Mouse (Mus musculus) stomach, postnatal 0 days (tissue): Measurements from ENCODE around the gene Pdgfa. TPM values are rescaled to one million over a fixed set of nuclear protein-coding genes. Genes with fewer than 3 reads are reported as not detected.

Experiments used
- ATAC-seq: fragments of 200-750 bp; cut with Nextera tagmentation; 2 replicates; pipeline ENCODE4 v1.8.0; 2017; ENCODE audit not compliant: low FRiP score, low TSS enrichment
- DNase-seq: peaks from one replicate; pipeline ENCODE4 v3.0.0-alpha.2; 2016; ENCODE audit warnings: low spot score
- H3K27ac ChIP-seq: fragments of 300-500 bp; sonication (generic); replicated peaks from 2 replicates; pipeline ENCODE4 v1.5.1; 2014; ENCODE audit warnings: mild to moderate bottlenecking, control low read depth
- H3K27me3 ChIP-seq: fragments of 300-500 bp; sonication (generic); 2 replicates; pipeline ENCODE4 v1.6.1; 2014; ENCODE audit warnings: low read length; ENCODE audit not compliant: control insufficient read depth, insufficient read depth
- H3K36me3 ChIP-seq: fragments of 300-500 bp; sonication (generic); 2 replicates; pipeline ENCODE4 v1.6.1; 2014; ENCODE audit warnings: low read length, mixed read lengths; ENCODE audit not compliant: control insufficient read depth, insufficient read depth
- H3K4me1 ChIP-seq: fragments of 300-500 bp; sonication (generic); replicated peaks from 2 replicates; pipeline ENCODE4 v1.6.1; 2014; ENCODE audit warnings: antibody characterized with exemption; ENCODE audit not compliant: control insufficient read depth, insufficient read depth
- H3K4me2 ChIP-seq: fragments of 300-500 bp; sonication (generic); replicated peaks from 2 replicates; pipeline ENCODE4 v1.6.1; 2014; ENCODE audit warnings: low read depth, mild to moderate bottlenecking, control low read depth, moderate library complexity
- H3K4me3 ChIP-seq: fragments of 300-500 bp; sonication (generic); 2 replicates; pipeline ENCODE4 v1.5.1; 2014; ENCODE audit warnings: low read depth, low read length, control low read depth
- H3K9ac ChIP-seq: fragments of 300-500 bp; sonication (generic); 2 replicates; pipeline ENCODE4 v1.6.1; 2014; ENCODE audit warnings: mild to moderate bottlenecking, low read length, control low read depth, mixed read lengths
- H3K9me3 ChIP-seq: fragments of 300-500 bp; sonication (generic); 2 replicates; pipeline ENCODE4 v1.6.1; 2016; ENCODE audit warnings: low read length; ENCODE audit not compliant: control insufficient read depth
- CTCF ChIP-seq: IDR thresholded peaks from 2 replicates; pipeline ENCODE4 v1.5.1; 2016; ENCODE audit warnings: antibody characterized with exemption, low read depth, mild to moderate bottlenecking, moderate library complexity
- EP300 ChIP-seq: optimal IDR thresholded peaks from 2 replicates; pipeline ENCODE3; 2016; ENCODE audit warnings: antibody characterized with exemption
- WGBS: fragments of 180-500 bp; shearing (Covaris S2); extraction: QIAGEN DNeasy Blood & Tissue Kit; methylation state at CpG from one replicate; pipeline ENCODE4 v1.1.7; 2014; 5-methylcytosine and 5-hydroxymethylcytosine counted together
- polyA plus RNA-seq: library from polyadenylated mRNA; unstranded; fragments of >200 nt; fragmentation: Nextera tagmentation; extraction: Ambion mirVana; gene quantifications from 2 replicates; pipeline ENCODE4 v1.2.1, GENCODE M21; 2015

Gene Pdgfa
- polyA plus RNA-seq, 1 experiment from 2014 or later = 60.4 TPM

- H3K36me3 ChIP-seq = peaks cover 3% of the 10 kb centered on the region
- no peak for DNase-seq
- no peak for ATAC-seq
- WGBS = 94% methylated on average over 8 of the region's 8 CpGs
- H3K27ac ChIP-seq = no peak overlapping the region
- H3K9ac ChIP-seq = no peak overlapping the region
- H3K27me3 ChIP-seq = no peaks in the 10 kb centered on the region
- TF ChIP-seq EP300 (no peak), CTCF (no peak)
- H3K4me3 ChIP-seq = no peak overlapping the region
- 0 out of 2 replicates have a peak, but pooled peaks cover 4% of the 10 kb centered on the region for H3K4me1 ChIP-seq
- H3K9me3 ChIP-seq = no peaks in the 10 kb centered on the region
- H3K4me2 ChIP-seq = no peak overlapping the region
Measured at GRCm38 (mm10) chr5:138974911-138975485, 22.2 kb downstream of the Pdgfa start.

DNA sequence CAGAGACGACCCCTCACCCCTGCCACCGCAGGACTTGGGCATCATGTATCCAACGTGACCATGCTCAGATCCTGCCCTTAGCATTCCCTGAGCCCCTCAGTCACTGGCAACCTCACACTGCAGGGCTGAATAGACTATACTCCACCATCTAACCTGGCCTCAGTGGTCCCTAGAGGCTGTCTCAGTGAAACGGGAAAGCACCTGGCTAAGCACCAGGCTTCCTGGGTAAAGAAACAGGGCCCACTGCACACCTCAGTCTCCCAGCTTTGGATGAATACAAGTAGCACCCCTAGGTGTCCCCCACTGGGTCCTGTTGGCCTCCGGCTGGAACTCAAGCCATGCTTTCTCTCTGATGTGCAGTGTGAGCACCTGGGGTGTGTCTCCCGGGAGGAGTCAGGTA is 23.7 kb downstream of the Pdgfa start:
- ATAC-seq (no peak), DNase-seq (no peak)
- H3K4me1 ChIP-seq = 0 out of 2 replicates have a peak, but pooled peaks cover 4% of the 10 kb centered on the region
- peaks cover 3% of the 10 kb centered on the region for H3K36me3 ChIP-seq
- TF ChIP-seq EP300 (no peak), CTCF (no peak)
- H3K27me3 ChIP-seq = no peaks in the 10 kb centered on the region
- WGBS = 72% methylated on average over 6 of the region's 6 CpGs
- H3K9me3 ChIP-seq = no peaks in the 10 kb centered on the region
- H3K27ac ChIP-seq = no peak overlapping the region
- no peak overlapping the region for H3K4me2 ChIP-seq
- no peak overlapping the region for H3K9ac ChIP-seq
- H3K4me3 ChIP-seq = no peak overlapping the region

GRCm38 (mm10) chr5:138971405-138971804 is 25.8 kb downstream of the Pdgfa start:
- TF ChIP-seq EP300 (no peak), CTCF (no peak)
- WGBS = 68% methylated on average over 8 of the region's 9 CpGs
- H3K27me3 ChIP-seq = no peaks in the 10 kb centered on the region
- H3K4me2 ChIP-seq = no peak overlapping the region
- H3K9me3 ChIP-seq = no peaks in the 10 kb centered on the region
- 0 out of 2 replicates have a peak, but pooled peaks cover 4% of the 10 kb centered on the region for H3K4me1 ChIP-seq
- H3K9ac ChIP-seq = no peak overlapping the region
- DNase-seq = no peak
- H3K27ac ChIP-seq = no peak overlapping the region
- ATAC-seq = no peak
- H3K4me3 ChIP-seq = no peak overlapping the region
- H3K36me3 ChIP-seq = peaks cover 3% of the 10 kb centered on the region; the same call in 1 of the 2 replicates

- H3K4me3 ChIP-seq = no peak overlapping the region
- H3K9ac ChIP-seq = no peak overlapping the region
- peak; percentile 75 for DNase-seq
- no peaks in the 10 kb centered on the region for H3K27me3 ChIP-seq
- H3K36me3 ChIP-seq = no peaks in the 10 kb centered on the region
- peak; percentile 39; the same call in 1 of the 2 replicates for ATAC-seq
- TF ChIP-seq CTCF = no peak
- no peak for TF ChIP-seq EP300
- peaks cover 4% of the 10 kb centered on the region; the same call in 1 of the 2 replicates for H3K4me1 ChIP-seq
- no peak overlapping the region for H3K27ac ChIP-seq
- WGBS = 15% methylated on average over 7 of the region's 7 CpGs
- H3K4me2 ChIP-seq = no peak overlapping the region
- H3K9me3 ChIP-seq = no peaks in the 10 kb centered on the region
Measured at GRCm38 (mm10) chr5:138970056-138970490, 27.1 kb downstream of the Pdgfa start.

DNA sequence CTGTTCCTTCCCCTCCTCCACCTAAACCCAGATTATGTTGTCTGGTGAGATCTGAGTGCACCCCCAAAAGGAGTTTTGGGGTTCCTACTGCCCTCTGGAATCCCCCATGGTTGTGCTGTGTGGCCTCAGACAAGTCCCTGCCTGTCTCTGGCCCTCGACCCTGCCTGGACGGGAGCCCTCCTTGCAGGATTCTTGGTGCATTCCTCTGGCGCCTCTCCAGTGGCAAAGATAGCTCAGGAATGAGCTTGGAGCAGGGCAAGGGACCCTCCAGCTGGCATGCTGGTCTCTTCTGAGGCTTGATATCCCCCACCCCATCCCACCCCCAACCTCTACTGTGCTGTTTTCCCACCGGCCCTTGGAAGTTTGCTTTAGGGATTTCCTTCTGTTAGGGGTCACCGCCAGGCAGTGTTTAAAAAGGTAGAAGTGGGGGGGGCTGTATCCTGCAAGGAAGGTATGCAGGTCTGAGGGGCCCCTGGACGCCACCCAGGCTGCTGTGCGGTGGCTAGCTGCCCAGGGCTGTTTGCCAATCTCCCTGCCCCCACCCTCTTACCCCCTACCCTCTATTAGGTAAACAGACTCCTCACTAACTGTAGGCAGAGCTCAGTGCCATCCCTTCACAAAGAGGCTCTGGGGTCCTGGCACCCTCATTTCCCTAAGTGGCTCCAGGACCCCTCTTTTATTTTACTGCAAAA is 31.0 kb downstream of the Pdgfa start:
- no peak for ATAC-seq
- Histone ChIP-seq H3K9ac (no peak overlapping the region), H3K4me2 (no peak overlapping the region)

DNA sequence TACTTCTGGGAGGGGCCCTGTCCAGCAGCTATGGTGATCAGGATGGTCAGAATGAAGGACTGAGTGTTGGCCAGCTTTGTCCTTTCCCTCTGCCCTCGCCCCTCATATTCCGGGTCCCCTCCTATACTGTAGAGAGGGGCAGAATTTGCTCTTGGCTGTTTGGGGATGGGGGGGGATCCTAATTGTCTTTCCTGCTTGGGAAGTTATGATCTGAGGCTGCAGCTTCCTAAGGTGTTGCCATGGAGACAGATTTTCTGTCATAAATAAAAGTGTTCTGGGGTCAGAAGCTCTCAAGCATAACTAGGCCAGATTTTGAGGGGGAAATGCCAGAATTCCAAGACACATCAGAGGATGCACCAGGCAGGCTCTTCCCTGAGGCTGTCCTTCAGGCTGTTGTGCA is 31.6 kb downstream of the Pdgfa start:
- H3K36me3 ChIP-seq = no peaks in the 10 kb centered on the region
- no peak overlapping the region for H3K4me3 ChIP-seq
- no peak overlapping the region for H3K27ac ChIP-seq
- H3K9ac ChIP-seq = 0 out of 2 replicates have a peak overlapping the region, but pooled peaks have one; percentile 18
- no peaks in the 10 kb centered on the region for H3K9me3 ChIP-seq
- ATAC-seq = no peak
- no peak for DNase-seq
- WGBS = 73% methylated on average over 2 of the region's 2 CpGs
- peaks cover 3% of the 10 kb centered on the region; the same call in 1 of the 2 replicates for H3K4me1 ChIP-seq
- H3K4me2 ChIP-seq = no peak overlapping the region
- H3K27me3 ChIP-seq = no peaks in the 10 kb centered on the region
- TF ChIP-seq EP300 (no peak), CTCF (no peak)

More for the DNA sequence above, 31.0 kb downstream of the Pdgfa start:
- Histone ChIP-seq H3K4me3 (no peak overlapping the region), H3K4me1 (peaks cover 4% of the 10 kb centered on the region; the same call in 1 of the 2 replicates), H3K27me3 (no peaks in the 10 kb centered on the region), H3K36me3 (no peaks in the 10 kb centered on the region), H3K27ac (no peak overlapping the region), H3K9me3 (no peaks in the 10 kb centered on the region)
- TF ChIP-seq CTCF (no peak), EP300 (no peak)
- DNase-seq = no peak
- 26% methylated on average over 7 of the region's 7 CpGs for WGBS
